Mouse (Mus musculus): ENCODE data around the gene Cltb. TPM values are rescaled to one million over a fixed set of nuclear protein-coding genes. Genes with fewer than 3 reads are reported as not detected.
A peak's percentile ranks its signal among the peaks of the same experiment; 100 is the strongest.

The Cltb gene
- total and polyA plus RNA-seq, 2 experiments from 2014 or later, result 256 to 328 TPM

GRCm38 (mm10) chr13:54582126-54582525 lies 29.0 kb downstream of the Cltb start:
- Histone ChIP-seq H3K4me3 (ENCODE audit: low read depth, low read length) (no peak overlapping the region), H3K27ac (ENCODE audit: low read depth, low read length) (no peak overlapping the region), H3K36me3 (ENCODE audit: insufficient read depth, low read length) (peaks cover 62% of the 10 kb centered on the region), H3K9ac (replicated peaks; ENCODE audit: low read length, poor library complexity, severe bottlenecking) (no peak overlapping the region), H3K9me3 (ENCODE audit: low read length) (no peaks in the 10 kb centered on the region), H3K4me2 (ENCODE audit: low read depth, low read length, poor library complexity, severe bottlenecking) (no peak overlapping the region), H3K4me1 (ENCODE audit: insufficient read depth, low read length) (no peaks in the 10 kb centered on the region), H3K27me3 (ENCODE audit: insufficient read depth, low read length) (no peaks in the 10 kb centered on the region)
- ATAC-seq (ENCODE audit: low FRiP score), result no peak
- 68% methylated on average over 10 of the region's 10 CpGs for WGBS
- TF ChIP-seq CTCF (IDR thresholded peaks at IDR 0.05), result no peak
- DNase-seq (ENCODE audit: low spot score), result no peak

DNA sequence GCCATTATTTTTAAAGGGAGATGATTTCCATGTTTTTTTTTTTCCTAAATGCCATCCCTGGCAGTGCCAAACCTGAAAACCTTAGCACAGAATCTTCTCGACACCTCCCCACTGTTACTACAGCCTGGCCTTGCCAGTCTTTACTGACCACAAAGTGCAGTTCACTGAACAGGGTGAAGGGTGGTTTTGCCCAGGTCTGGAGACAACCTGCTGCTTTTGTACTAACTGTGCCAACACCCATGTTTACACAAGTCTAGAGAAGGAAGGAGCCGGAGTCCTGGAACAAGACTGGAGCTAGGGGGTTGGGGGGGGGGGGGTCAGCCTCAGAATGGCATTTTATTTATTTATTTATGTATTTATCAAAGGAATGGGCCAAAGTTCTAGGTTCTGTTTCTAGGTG lies 29.8 kb downstream of the Cltb start:
- DNase-seq (ENCODE audit: low spot score), result no peak
- Histone ChIP-seq H3K4me1 (ENCODE audit: insufficient read depth, low read length) (no peaks in the 10 kb centered on the region), H3K27ac (ENCODE audit: low read depth, low read length) (no peak overlapping the region), H3K36me3 (ENCODE audit: insufficient read depth, low read length) (peaks cover 62% of the 10 kb centered on the region), H3K9ac (replicated peaks; ENCODE audit: low read length, poor library complexity, severe bottlenecking) (no peak overlapping the region), H3K4me2 (ENCODE audit: low read depth, low read length, poor library complexity, severe bottlenecking) (no peak overlapping the region), H3K4me3 (ENCODE audit: low read depth, low read length) (no peak overlapping the region), H3K27me3 (ENCODE audit: insufficient read depth, low read length) (no peaks in the 10 kb centered on the region), H3K9me3 (ENCODE audit: low read length) (no peaks in the 10 kb centered on the region)
- no peak for TF ChIP-seq CTCF (IDR thresholded peaks at IDR 0.05)
- ATAC-seq (ENCODE audit: low FRiP score), result no peak
- WGBS, result 68% methylated on average over 2 of the region's 2 CpGs

DNA sequence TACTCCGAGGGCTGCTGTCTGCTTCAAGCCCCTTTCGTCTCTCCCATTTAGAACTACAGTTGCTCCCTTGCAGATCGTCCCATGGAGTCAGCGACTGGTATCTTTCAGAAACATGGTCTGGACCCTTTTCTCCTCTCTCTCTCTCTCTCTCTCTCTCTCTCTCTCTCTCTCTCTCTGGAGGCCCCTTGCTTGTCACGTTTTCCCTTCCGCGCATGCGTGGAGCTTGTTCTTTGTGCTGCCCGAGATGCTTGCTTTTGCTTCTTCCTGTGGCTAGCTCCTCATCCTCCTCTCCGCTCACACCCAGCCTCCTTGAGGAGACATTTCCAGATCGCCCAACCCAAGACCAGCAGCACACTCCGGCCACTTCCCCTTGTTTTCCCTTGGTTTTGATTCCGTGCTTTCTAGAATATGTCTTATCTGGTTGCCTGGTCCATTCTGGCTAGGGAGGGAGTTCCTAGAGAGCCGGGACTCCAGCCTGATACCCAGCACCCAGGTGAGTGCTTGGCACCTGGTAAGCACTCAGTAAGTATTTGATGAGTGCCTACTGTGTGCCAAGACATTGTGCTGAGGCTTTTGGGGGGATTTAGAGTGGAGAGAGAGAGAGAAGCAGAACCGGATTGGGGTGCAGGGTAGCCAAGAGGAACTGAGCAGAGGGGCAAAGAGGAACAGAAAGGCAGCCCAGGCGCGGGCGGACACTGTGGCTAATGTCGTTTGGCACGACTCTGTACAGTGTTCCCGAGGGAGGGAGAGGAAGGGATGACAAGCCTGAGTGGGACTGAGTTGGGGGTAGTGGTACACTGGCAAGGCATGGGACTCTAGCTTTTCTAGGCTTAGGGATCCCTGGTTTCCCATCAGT lies 33.3 kb downstream of the Cltb start:
- Histone ChIP-seq H3K4me3 (ENCODE audit: low read depth, low read length) (no peak overlapping the region), H3K27me3 (ENCODE audit: insufficient read depth, low read length) (no peaks in the 10 kb centered on the region), H3K36me3 (ENCODE audit: insufficient read depth, low read length) (peaks cover 38% of the 10 kb centered on the region), H3K4me1 (ENCODE audit: insufficient read depth, low read length) (peaks cover 8% of the 10 kb centered on the region; the same call in 1 of the 2 replicates), H3K4me2 (ENCODE audit: low read depth, low read length, poor library complexity, severe bottlenecking) (no peak overlapping the region), H3K9me3 (ENCODE audit: low read length) (no peaks in the 10 kb centered on the region), H3K27ac (ENCODE audit: low read depth, low read length) (peak overlapping the region; percentile 26; the same call in 1 of the 2 replicates), H3K9ac (replicated peaks; ENCODE audit: low read length, poor library complexity, severe bottlenecking) (no peak overlapping the region)
- no peak for DNase-seq (ENCODE audit: low spot score)
- ATAC-seq (ENCODE audit: low FRiP score), result no peak
- TF ChIP-seq CTCF (IDR thresholded peaks at IDR 0.05), result no peak
- WGBS, result 81% methylated on average over 21 of the region's 21 CpGs

GRCm38 (mm10) chr13:54575489-54575888 lies 35.7 kb downstream of the Cltb start:
- no peak for TF ChIP-seq CTCF (IDR thresholded peaks at IDR 0.05)
- ATAC-seq (ENCODE audit: low FRiP score), result 0 out of 2 replicates have a peak, but pooled peaks have one; percentile 11
- Histone ChIP-seq H3K4me2 (ENCODE audit: low read depth, low read length, poor library complexity, severe bottlenecking) (peak overlapping the region; percentile 90), H3K36me3 (ENCODE audit: insufficient read depth, low read length) (peaks cover 23% of the 10 kb centered on the region), H3K9ac (replicated peaks; ENCODE audit: low read length, poor library complexity, severe bottlenecking) (peak overlapping the region; percentile 91), H3K4me1 (ENCODE audit: insufficient read depth, low read length) (peaks cover 8% of the 10 kb centered on the region; the same call in 1 of the 2 replicates), H3K4me3 (ENCODE audit: low read depth, low read length) (peak overlapping the region; percentile 89), H3K9me3 (ENCODE audit: low read length) (no peaks in the 10 kb centered on the region), H3K27ac (ENCODE audit: low read depth, low read length) (peak overlapping the region; percentile 77; the same call in 1 of the 2 replicates), H3K27me3 (ENCODE audit: insufficient read depth, low read length) (no peaks in the 10 kb centered on the region)
- no peak for DNase-seq (ENCODE audit: low spot score)
- 3% methylated on average over 19 of the region's 19 CpGs for WGBS

GRCm38 (mm10) chr13:54574854-54575481 lies 36.2 kb downstream of the Cltb start, which contains the start of gene Arl10:
Gene Arl10 (plus strand): TSS chr13:54575015.
- under 1% methylated on average over 55 of the region's 55 CpGs for WGBS
- TF ChIP-seq CTCF (IDR thresholded peaks at IDR 0.05), result peak; percentile 43
- Histone ChIP-seq H3K4me2 (ENCODE audit: low read depth, low read length, poor library complexity, severe bottlenecking) (peak within 1 kb of the TSS; percentile 90), H3K36me3 (ENCODE audit: insufficient read depth, low read length) (peaks cover 21% of the 10 kb centered on the region), H3K9ac (replicated peaks; ENCODE audit: low read length, poor library complexity, severe bottlenecking) (peak within 1 kb of the TSS; percentile 91), H3K9me3 (ENCODE audit: low read length) (no peaks in the 10 kb centered on the region), H3K4me3 (ENCODE audit: low read depth, low read length) (peak within 1 kb of the TSS; percentile 89), H3K27me3 (ENCODE audit: insufficient read depth, low read length) (no peaks in the 10 kb centered on the region), H3K4me1 (ENCODE audit: insufficient read depth, low read length) (peaks cover 8% of the 10 kb centered on the region; the same call in 1 of the 2 replicates), H3K27ac (ENCODE audit: low read depth, low read length) (peak within 1 kb of the TSS; percentile 77)
- ATAC-seq (ENCODE audit: low FRiP score) (peak; percentile 90), DNase-seq (ENCODE audit: low spot score) (peak; percentile 84)

DNA sequence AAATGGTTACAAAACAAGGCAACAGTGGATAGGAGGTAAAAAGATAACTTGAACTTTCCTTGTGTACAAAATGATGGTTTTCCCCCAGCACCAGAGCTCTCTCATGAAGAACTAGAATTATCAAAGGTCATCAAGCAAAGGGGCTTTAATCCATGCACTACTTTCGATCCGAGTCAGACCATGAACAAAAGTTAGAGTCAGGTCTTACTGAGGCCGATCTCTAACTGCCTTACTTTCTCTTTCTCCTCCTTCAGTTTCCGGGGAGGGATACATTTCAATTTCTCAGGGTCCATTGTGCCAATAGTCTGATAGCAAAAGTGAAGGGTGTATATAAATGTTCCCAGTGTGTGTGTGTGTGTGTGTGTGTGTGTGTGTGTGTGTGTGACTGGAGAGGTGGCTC lies 38.5 kb downstream of the Cltb start:
- ATAC-seq (ENCODE audit: low FRiP score) (no peak), DNase-seq (ENCODE audit: low spot score) (no peak)
- Histone ChIP-seq H3K27ac (ENCODE audit: low read depth, low read length) (no peak overlapping the region), H3K9me3 (ENCODE audit: low read length) (no peaks in the 10 kb centered on the region), H3K4me1 (ENCODE audit: insufficient read depth, low read length) (peaks cover 8% of the 10 kb centered on the region; the same call in 1 of the 2 replicates), H3K36me3 (ENCODE audit: insufficient read depth, low read length) (no peaks in the 10 kb centered on the region), H3K9ac (replicated peaks; ENCODE audit: low read length, poor library complexity, severe bottlenecking) (no peak overlapping the region), H3K27me3 (ENCODE audit: insufficient read depth, low read length) (no peaks in the 10 kb centered on the region), H3K4me3 (ENCODE audit: low read depth, low read length) (no peak overlapping the region), H3K4me2 (ENCODE audit: low read depth, low read length, poor library complexity, severe bottlenecking) (no peak overlapping the region)
- no peak for TF ChIP-seq CTCF (IDR thresholded peaks at IDR 0.05)
- 83% methylated on average over 4 of the region's 4 CpGs for WGBS
